In genomic region chr9:94613891-94614671, GRCm38 (mm10) we compare ENCODE assay signal across 7 mouse cellular contexts. TPM values are rescaled to one million over a fixed set of nuclear protein-coding genes. Genes with fewer than 3 reads are reported as not detected.
DNase-seq lines count a peak whose midpoint lies in the region; ATAC-seq and TF ChIP-seq lines count a peak whose summit lies in the region.

No protein-coding gene starts in this region.

- H3K9me3 ChIP-seq in E14TG2a.4 (ENCODE audit: low read length) = no peaks in the 10 kb centered on the region
- H3K9me3 ChIP-seq in heart, embryonic 10.5 days = no peaks in the 10 kb centered on the region
- no peaks in the 10 kb centered on the region for H3K9me3 ChIP-seq in kidney, embryonic 15.5 days (replicated peaks)
- H3K9me3 ChIP-seq in lung, embryonic 15.5 days = no peaks in the 10 kb centered on the region

- H3K4me1 ChIP-seq in E14TG2a.4 (replicated peaks; ENCODE audit: low read depth, low read length) = no peaks in the 10 kb centered on the region
- peaks cover 17% of the 10 kb centered on the region; the same call in 1 of the 2 replicates for H3K4me1 ChIP-seq in heart, embryonic 10.5 days
- no peaks in the 10 kb centered on the region for H3K4me1 ChIP-seq in kidney, embryonic 15.5 days
- peaks cover 6% of the 10 kb centered on the region; the same call in 1 of the 2 replicates for H3K4me1 ChIP-seq in lung, embryonic 15.5 days

- peak; percentile 14; the same call in 1 of the 2 replicates for TF ChIP-seq CTCF in E14TG2a.4 (conservative IDR thresholded peaks at IDR 0.05; ENCODE audit: low read length)

- ATAC-seq in kidney, embryonic 15.5 days (replicated peaks; ENCODE audit: low FRiP score) = peak; percentile 86
- peak; percentile 74 for ATAC-seq in lung, embryonic 15.5 days (ENCODE audit: borderline replicate concordance, extremely low read depth, low FRiP score, low TSS enrichment)

- peak; percentile 62 for DNase-seq in A20 (ENCODE audit: low read depth, low spot score)
- DNase-seq in cerebellum, adult 9-11 months = peak; percentile 59
- DNase-seq in heart, embryonic 10.5 days (ENCODE audit: low spot score) = no peak
- peak; percentile 9 for DNase-seq in right cerebral cortex, postnatal 25 days

- no peaks in the 10 kb centered on the region for H3K27me3 ChIP-seq in E14TG2a.4 (ENCODE audit: insufficient read depth, low read length)
- no peaks in the 10 kb centered on the region for H3K27me3 ChIP-seq in heart, embryonic 10.5 days (ENCODE audit: insufficient read depth, poor library complexity, severe bottlenecking)
- no peaks in the 10 kb centered on the region for H3K27me3 ChIP-seq in kidney, embryonic 15.5 days
- no peaks in the 10 kb centered on the region for H3K27me3 ChIP-seq in lung, embryonic 15.5 days

- no peak overlapping the region for H3K4me2 ChIP-seq in kidney, embryonic 15.5 days
- H3K4me2 ChIP-seq in lung, embryonic 15.5 days = no peak overlapping the region

- H3K36me3 ChIP-seq in E14TG2a.4 (ENCODE audit: insufficient read depth, low read length) = no peaks in the 10 kb centered on the region
- no peaks in the 10 kb centered on the region for H3K36me3 ChIP-seq in heart, embryonic 10.5 days
- no peaks in the 10 kb centered on the region for H3K36me3 ChIP-seq in kidney, embryonic 15.5 days
- no peaks in the 10 kb centered on the region for H3K36me3 ChIP-seq in lung, embryonic 15.5 days

- no peak overlapping the region for H3K4me3 ChIP-seq in E14TG2a.4 (replicated peaks; ENCODE audit: low read length)
- H3K4me3 ChIP-seq in heart, embryonic 10.5 days = no peak overlapping the region
- H3K4me3 ChIP-seq in kidney, embryonic 15.5 days (replicated peaks) = no peak overlapping the region
- H3K4me3 ChIP-seq in lung, embryonic 15.5 days = no peak overlapping the region

- H3K27ac ChIP-seq in heart, embryonic 10.5 days = peak overlapping the region; percentile 62; the same call in 1 of the 2 replicates
- no peak overlapping the region for H3K27ac ChIP-seq in kidney, embryonic 15.5 days
- no peak overlapping the region for H3K27ac ChIP-seq in lung, embryonic 15.5 days

- 33% methylated on average over 6 of the region's 6 CpGs for WGBS in heart, embryonic 10.5 days
- 36% methylated on average over 6 of the region's 6 CpGs for WGBS in kidney, embryonic 15.5 days
- WGBS in lung, embryonic 15.5 days = 30% methylated on average over 6 of the region's 6 CpGs

- no peak overlapping the region for H3K9ac ChIP-seq in kidney, embryonic 15.5 days
- no peak overlapping the region for H3K9ac ChIP-seq in lung, embryonic 15.5 days

RNA-seq across cellular contexts. Expression of gene Slc9a9, which starts 55.6 kb away (rescaled TPM):
- polyA plus RNA-seq in heart, embryonic 10.5 days (2016; fragmentation: Nextera tagmentation; extraction: Ambion mirVana) = 2.6 and 3.3 TPM in 2 replicates
- polyA plus RNA-seq in kidney, embryonic 15.5 days (2015; fragmentation: Nextera tagmentation; extraction: Ambion mirVana) = 3.4 and 4.0 TPM in 2 replicates
- 3.9 and 4.3 TPM in 2 replicates for polyA plus RNA-seq in lung, embryonic 15.5 days (2015; fragmentation: Nextera tagmentation; extraction: Ambion mirVana)
